Mouse (Mus musculus) cerebellum, postnatal 36 days (tissue): Measurements from ENCODE around the gene Acmsd.
"Not testable (repeated sequence)": the region's sequence is repeated elsewhere in the genome, so short reads cannot be mapped to it uniquely, and the experiment has no call there.

Experiments used
- DNase-seq, 2 experiments: peaks; one replicate each; pipeline ENCODE4 v3.0.0; 2021 to 2022; ENCODE audit warnings: mixed read lengths in 2 of 2

Gene Acmsd

GRCm38 (mm10) chr1:127729096-127729495 is at the start of gene Acmsd:
Gene Acmsd (plus strand): TSS chr1:127729413.
- no peak for DNase-seq

- DNase-seq = peak; percentile 70 to 73
These were observed 49.6 kb upstream of the Acmsd start, which contains the start of gene Tmem163 for GRCm38 (mm10) chr1:127679498-127680133. Gene Tmem163 (minus strand): TSS chr1:127679548.

GRCm38 (mm10) chr1:127696533-127696932 is 32.7 kb upstream of the Acmsd start:
- DNase-seq = no peak

- DNase-seq = no peak
These were observed 27.0 kb upstream of the Acmsd start for GRCm38 (mm10) chr1:127702187-127702586.

- DNase-seq = no peak
These were observed 22.9 kb upstream of the Acmsd start for GRCm38 (mm10) chr1:127706269-127706668.

GRCm38 (mm10) chr1:127716441-127716840 is 12.8 kb upstream of the Acmsd start:
- DNase-seq = no peak

- no peak for DNase-seq
These were observed 10.9 kb upstream of the Acmsd start for GRCm38 (mm10) chr1:127718290-127718689.

GRCm38 (mm10) chr1:127723596-127723995 is 5.6 kb upstream of the Acmsd start:
- DNase-seq = no peak

GRCm38 (mm10) chr1:127731086-127731485 is 1.9 kb downstream of the Acmsd start:
- DNase-seq = no peak

GRCm38 (mm10) chr1:127732435-127732834 is 3.2 kb downstream of the Acmsd start:
- DNase-seq = no peak

GRCm38 (mm10) chr1:127732841-127733240 is 3.6 kb downstream of the Acmsd start:
- no peak for DNase-seq

GRCm38 (mm10) chr1:127735356-127735755 is 6.1 kb downstream of the Acmsd start:
- DNase-seq = no peak

- no peak for DNase-seq
These were observed 21.3 kb downstream of the Acmsd start for GRCm38 (mm10) chr1:127750401-127751102.

- DNase-seq = no peak
These were observed 26.6 kb downstream of the Acmsd start for GRCm38 (mm10) chr1:127755806-127756205.

GRCm38 (mm10) chr1:127756331-127757163 is 27.3 kb downstream of the Acmsd start:
- no peak for DNase-seq

- DNase-seq = not testable (repeated sequence)
These were observed 27.9 kb downstream of the Acmsd start for GRCm38 (mm10) chr1:127757164-127757545.

GRCm38 (mm10) chr1:127765468-127765867 is 36.3 kb downstream of the Acmsd start:
- DNase-seq = no peak

- no peak for DNase-seq
These were observed 37.5 kb downstream of the Acmsd start for GRCm38 (mm10) chr1:127766741-127767140.

- DNase-seq = peak in 1 of 2 experiments; percentile 9
These were observed 44.1 kb downstream of the Acmsd start for GRCm38 (mm10) chr1:127773198-127773802.

- DNase-seq = peak; percentile 99
These were observed 44.7 kb downstream of the Acmsd start, which contains the start of gene Ccnt2 for GRCm38 (mm10) chr1:127773803-127774500. Gene Ccnt2 (plus strand): TSS chr1:127774164.

GRCm38 (mm10) chr1:127774501-127774880 is 45.3 kb downstream of the Acmsd start:
- DNase-seq = peak in 1 of 2 experiments; percentile 66

- DNase-seq = no peak
These were observed 46.0 kb downstream of the Acmsd start for GRCm38 (mm10) chr1:127775206-127775720.
